Mouse (Mus musculus) ES-E14 (cell line): Measurements from ENCODE around the gene Acoxl. TPM values are rescaled to one million over a fixed set of nuclear protein-coding genes. Genes with fewer than 3 reads are reported as not detected.
A peak's percentile ranks its signal among the peaks of the same experiment; 100 is the strongest.

Experiments
- DNase-seq: peaks from one replicate; pipeline ENCODE4 v3.0.0-alpha.2; 2013; ENCODE audit warnings: low read depth, low spot score
- H3K27ac ChIP-seq: 2 replicates; pipeline ENCODE4 v1.5.1; 2012; ENCODE audit warnings: low read depth, mild to moderate bottlenecking, low read length, moderate library complexity, mixed read lengths; ENCODE audit not compliant: poor library complexity, insufficient read depth, severe bottlenecking
- H3K36me3 ChIP-seq: 2 replicates; pipeline ENCODE4 v1.6.1; 2012; ENCODE audit warnings: mild to moderate bottlenecking, low read length, moderate library complexity, mixed read lengths; ENCODE audit not compliant: control insufficient read depth, poor library complexity, insufficient read depth, severe bottlenecking
- H3K4me1 ChIP-seq, 2 experiments: fragments of 150-350 bp in 1 of 2; sonication (generic) in 1 of 2; 2 replicates each; pipeline ENCODE4 v1.6.1; 2012; ENCODE audit warnings: low read length in 2 of 2, mild to moderate bottlenecking in 1 of 2, mixed read lengths in 1 of 2; ENCODE audit not compliant: control insufficient read depth in 2 of 2, insufficient read depth in 2 of 2, poor library complexity in 1 of 2
- H3K4me3 ChIP-seq, 2 experiments: fragments of 150-350 bp in 1 of 2; sonication (generic) in 1 of 2; 2 replicates each; pipeline ENCODE4 v1.5.1; 2012; ENCODE audit warnings: low read length in 2 of 2, low read depth in 1 of 2, mild to moderate bottlenecking in 1 of 2, mixed read lengths in 1 of 2; ENCODE audit not compliant: insufficient read depth in 1 of 2, poor library complexity in 1 of 2, severe bottlenecking in 1 of 2
- H3K9ac ChIP-seq: 2 replicates; pipeline ENCODE4 v1.6.1; 2012; ENCODE audit warnings: low read depth, mild to moderate bottlenecking, low read length, mixed read lengths; ENCODE audit not compliant: poor library complexity, insufficient read depth, severe bottlenecking
- H3K9me3 ChIP-seq: fragments of 150-350 bp; sonication (generic); 2 replicates; pipeline ENCODE4 v1.6.1; 2012; ENCODE audit warnings: low read depth, mild to moderate bottlenecking, low read length; ENCODE audit not compliant: control insufficient read depth, insufficient read depth
- CHD2 ChIP-seq: IDR thresholded peaks from 2 replicates; pipeline ENCODE4 v1.6.1; 2014; ENCODE audit warnings: mild to moderate bottlenecking, low read depth, low read length, inconsistent platforms
- HCFC1 ChIP-seq: IDR thresholded peaks from 2 replicates; pipeline ENCODE4 v1.6.1; 2012; ENCODE audit warnings: low read length, inconsistent platforms, borderline replicate concordance; ENCODE audit not compliant: insufficient read depth
- MAFK ChIP-seq: IDR thresholded peaks from 2 replicates; pipeline ENCODE4 v1.6.1; 2014; ENCODE audit warnings: mild to moderate bottlenecking, low read depth, low read length, inconsistent platforms; ENCODE audit not compliant: insufficient read depth
- ZC3H11A ChIP-seq: IDR thresholded peaks from 2 replicates; pipeline ENCODE4 v1.6.1; 2012; ENCODE audit warnings: low read depth, mild to moderate bottlenecking, inconsistent platforms, low read length, borderline replicate concordance
- ZNF384 ChIP-seq: IDR thresholded peaks from 2 replicates; pipeline ENCODE4 v1.6.1; 2012; ENCODE audit warnings: low read depth, low read length, inconsistent platforms
- in situ Hi-C, 2 experiments: fragments of 600-800 bp; cut with MboI; formaldehyde crosslinking; loops; one replicate each; pipeline ENCODE4 v1.15.1; 2025; ENCODE audit warnings: low sequenced_read_pairs in 2 of 2, inconsistent platforms in 1 of 2; ENCODE audit not compliant: unreplicated experiment in 2 of 2
- total RNA-seq: library from RNA; depleted of rRNA; stranded (reverse); fragments of 300-350 nt; gene quantifications from 2 replicates; pipeline ENCODE4 v1.2.3, GENCODE M21; 2012

Acoxl gene
- total RNA-seq, 1 experiment, result 0.98 TPM

- H3K27ac ChIP-seq, result no peak overlapping the region
- in situ Hi-C loops, result no loop called here
- peaks cover 2 to 3% of the 10 kb centered on the region in 2 experiments; a peak in 3 of 4 replicates for H3K4me1 ChIP-seq
- H3K36me3 ChIP-seq, result no peaks in the 10 kb centered on the region
- no peak overlapping the region for H3K9ac ChIP-seq
- TF ChIP-seq CHD2 (no peak), ZNF384 (no peak), MAFK (no peak), ZC3H11A (no peak), HCFC1 (no peak)
- H3K4me3 ChIP-seq, result no peak overlapping the region
- no peak for DNase-seq
- no peaks in the 10 kb centered on the region for H3K9me3 ChIP-seq
Measured at GRCm38 (mm10) chr2:127850371-127850770, 11.7 kb downstream of the Acoxl start.

GRCm38 (mm10) chr2:127854332-127854991, 15.8 kb downstream of the Acoxl start:
- no peak overlapping the region for H3K4me3 ChIP-seq

GRCm38 (mm10) chr2:127864381-127864780, 25.7 kb downstream of the Acoxl start:
- Histone ChIP-seq H3K4me1 (no peaks in the 10 kb centered on the region), H3K4me3 (no peak overlapping the region), H3K27ac (no peak overlapping the region), H3K9me3 (no peaks in the 10 kb centered on the region), H3K9ac (no peak overlapping the region), H3K36me3 (no peaks in the 10 kb centered on the region)
- DNase-seq, result no peak
- in situ Hi-C loops, result no loop called here
- TF ChIP-seq ZNF384, result no peak
- no peak for TF ChIP-seq HCFC1
- no peak for TF ChIP-seq CHD2
- TF ChIP-seq ZC3H11A, result no peak
- TF ChIP-seq MAFK, result no peak

More at GRCm38 (mm10) chr2:127854332-127854991, 15.8 kb downstream of the Acoxl start:
- no peak for TF ChIP-seq HCFC1
- no peak for TF ChIP-seq CHD2
- TF ChIP-seq ZC3H11A, result no peak
- no peak for TF ChIP-seq MAFK
- TF ChIP-seq ZNF384, result no peak
- no peak overlapping the region for H3K27ac ChIP-seq
- no peaks in the 10 kb centered on the region for H3K36me3 ChIP-seq
- no peak overlapping the region for H3K9ac ChIP-seq
- DNase-seq, result no peak
- no peaks in the 10 kb centered on the region for H3K4me1 ChIP-seq
- in situ Hi-C loops, result no loop called here
- H3K9me3 ChIP-seq, result no peaks in the 10 kb centered on the region

GRCm38 (mm10) chr2:127881063-127881462, 42.4 kb downstream of the Acoxl start:
- no peaks in the 10 kb centered on the region for H3K36me3 ChIP-seq
- H3K9ac ChIP-seq, result no peak overlapping the region
- in situ Hi-C loops, result loop anchor here in 1 of 2 experiments (25.0 kb wide), 1 partner anchor 531 kb away; no protein-coding TSS in a partner anchor
- no peaks in the 10 kb centered on the region for H3K9me3 ChIP-seq
- H3K4me3 ChIP-seq, result no peak overlapping the region
- TF ChIP-seq MAFK, result no peak
- no peak for TF ChIP-seq HCFC1
- no peak for TF ChIP-seq CHD2
- no peak for TF ChIP-seq ZC3H11A
- TF ChIP-seq ZNF384, result no peak
- H3K4me1 ChIP-seq, result no peaks in the 10 kb centered on the region
- DNase-seq, result no peak
- H3K27ac ChIP-seq, result no peak overlapping the region

- Histone ChIP-seq H3K4me1 (no peaks in the 10 kb centered on the region), H3K9ac (no peak overlapping the region), H3K4me3 (no peak overlapping the region), H3K9me3 (no peaks in the 10 kb centered on the region), H3K36me3 (no peaks in the 10 kb centered on the region), H3K27ac (no peak overlapping the region)
- TF ChIP-seq HCFC1 (no peak), MAFK (peak; percentile 96), ZC3H11A (peak; percentile 98)
- DNase-seq, result peak; percentile 70
- in situ Hi-C loops, result loop anchor here in 1 of 2 experiments (25.0 kb wide), 1 partner anchor 523 kb away; no protein-coding TSS in a partner anchor
Measured at GRCm38 (mm10) chr2:127889432-127889831, 50.8 kb downstream of the Acoxl start.
